Mouse (Mus musculus) frontal cortex, postnatal 36 days (tissue): ENCODE results near the gene Sdhaf4.
"Not testable (repeated sequence)": the region's sequence is repeated elsewhere in the genome, so short reads cannot be mapped to it uniquely, and the experiment has no call there.

Experiments
- DNase-seq, 2 experiments: peaks; one replicate each; pipeline ENCODE4 v3.0.0; 2022; ENCODE audit warnings: low spot score in 2 of 2

The Sdhaf4 gene

DNA sequence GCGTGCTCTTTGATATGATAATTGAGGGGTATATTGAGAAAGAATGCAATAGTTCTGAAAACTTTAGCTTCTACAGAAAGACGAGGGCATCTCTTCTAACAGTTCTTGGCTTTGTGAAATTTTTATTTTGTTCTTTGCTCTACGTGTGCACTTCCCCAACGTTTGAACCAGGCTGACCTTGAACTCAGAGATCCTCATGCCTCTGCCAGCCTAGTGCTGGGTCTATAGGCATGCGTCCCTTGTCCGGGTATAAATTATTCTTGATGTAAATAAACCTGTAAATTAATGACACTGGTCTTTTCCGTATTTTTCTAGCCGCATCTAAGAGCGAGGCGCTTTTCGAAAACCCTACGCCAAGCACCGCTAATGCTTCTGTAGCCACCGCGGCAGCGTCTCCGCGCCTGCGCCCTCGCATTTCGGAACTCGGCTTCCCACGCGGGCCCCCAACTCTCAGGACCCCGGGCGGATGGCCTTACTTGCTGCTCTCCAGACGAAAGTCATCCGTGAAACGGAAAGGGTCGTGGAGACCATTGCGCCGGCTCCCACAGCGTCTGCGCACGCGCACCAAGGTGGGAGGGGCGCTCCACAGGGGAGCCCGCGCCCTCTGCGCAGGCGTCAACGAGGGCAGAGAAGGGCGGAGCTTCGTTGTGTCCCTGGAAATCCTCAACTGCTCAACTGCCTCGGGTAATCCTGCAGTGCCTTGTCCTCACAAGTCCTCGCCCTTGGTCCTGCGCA is at the start of gene Sdhaf4:
TSS of gene Sdhaf4 (minus strand) at position 587 of the 735 bp plus-strand sequence.
- peak; percentile 94 to 95 for DNase-seq

DNA sequence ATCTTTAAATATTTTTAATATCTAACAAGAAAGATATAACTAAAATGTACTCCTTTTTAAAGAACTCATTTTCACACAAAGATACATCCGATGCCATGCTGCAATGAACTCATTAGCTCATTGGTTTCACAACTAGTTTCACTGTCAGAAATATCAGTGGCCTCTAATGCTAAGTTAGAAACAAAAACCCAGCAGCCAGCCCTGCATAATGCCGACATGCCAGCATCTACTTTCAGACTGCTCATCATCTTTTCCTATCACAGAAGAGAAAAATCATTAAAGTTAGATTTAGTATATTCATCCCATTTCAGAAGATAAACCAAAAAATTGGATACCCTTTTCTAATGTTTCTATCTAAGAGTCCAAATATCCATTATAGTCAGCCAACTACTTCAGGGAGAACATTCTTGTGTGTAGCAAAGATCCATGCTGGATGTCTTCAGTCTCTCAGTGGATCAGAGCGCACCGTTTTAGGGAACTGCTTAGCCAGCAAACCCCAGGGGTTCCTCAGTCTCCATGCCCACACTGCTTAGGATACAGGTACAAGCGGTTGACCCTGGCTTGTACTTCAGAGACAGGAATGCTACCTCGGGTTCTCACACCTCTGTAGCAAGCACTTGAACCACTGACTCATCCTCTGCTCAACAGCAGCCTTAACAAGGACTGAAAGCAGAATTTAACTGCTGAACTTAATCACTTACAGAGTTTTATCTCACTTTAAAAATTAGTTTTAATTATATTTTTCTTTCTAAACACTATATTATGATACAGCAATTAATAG is 41.5 kb upstream of the Sdhaf4 start:
- DNase-seq: no peak

DNA sequence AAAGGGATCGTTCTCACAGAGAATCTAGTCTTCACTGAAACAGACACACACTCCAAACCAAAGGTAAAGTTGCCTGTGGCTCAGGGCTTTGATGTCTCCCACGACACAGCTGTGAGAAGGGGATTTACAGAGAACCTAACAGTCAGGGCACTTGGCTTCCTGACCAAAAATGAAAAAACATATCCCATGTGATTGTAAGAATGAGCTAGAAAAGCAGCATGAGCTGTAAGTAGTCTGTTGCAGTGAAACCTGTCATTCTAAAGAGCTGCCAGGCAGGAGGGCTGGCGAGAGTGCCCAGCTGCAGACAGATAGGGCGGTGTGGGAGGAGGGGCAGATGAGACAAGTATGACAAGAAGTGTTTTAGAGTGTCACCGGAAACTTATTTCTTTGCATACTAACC is 40.2 kb upstream of the Sdhaf4 start:
- DNase-seq: no peak

DNA sequence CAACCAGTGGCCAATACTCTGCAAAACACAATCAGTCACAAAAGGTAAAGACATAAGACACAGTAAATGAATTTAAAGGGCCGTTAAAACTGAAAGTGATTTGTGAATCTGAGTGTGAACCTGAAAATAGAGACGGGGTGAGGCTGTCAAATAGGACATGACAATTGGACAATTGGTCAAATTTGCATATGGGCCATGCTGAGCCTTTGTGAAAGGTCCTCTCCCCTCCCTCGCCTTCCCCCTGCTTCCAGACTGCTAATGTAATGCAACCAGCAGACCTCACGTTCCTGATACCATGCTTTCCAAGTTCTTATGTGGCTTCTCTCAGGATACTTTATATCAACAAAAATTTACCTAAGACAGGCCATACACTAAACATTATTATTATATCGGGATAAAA is 37.6 kb upstream of the Sdhaf4 start:
- DNase-seq: no peak

DNA sequence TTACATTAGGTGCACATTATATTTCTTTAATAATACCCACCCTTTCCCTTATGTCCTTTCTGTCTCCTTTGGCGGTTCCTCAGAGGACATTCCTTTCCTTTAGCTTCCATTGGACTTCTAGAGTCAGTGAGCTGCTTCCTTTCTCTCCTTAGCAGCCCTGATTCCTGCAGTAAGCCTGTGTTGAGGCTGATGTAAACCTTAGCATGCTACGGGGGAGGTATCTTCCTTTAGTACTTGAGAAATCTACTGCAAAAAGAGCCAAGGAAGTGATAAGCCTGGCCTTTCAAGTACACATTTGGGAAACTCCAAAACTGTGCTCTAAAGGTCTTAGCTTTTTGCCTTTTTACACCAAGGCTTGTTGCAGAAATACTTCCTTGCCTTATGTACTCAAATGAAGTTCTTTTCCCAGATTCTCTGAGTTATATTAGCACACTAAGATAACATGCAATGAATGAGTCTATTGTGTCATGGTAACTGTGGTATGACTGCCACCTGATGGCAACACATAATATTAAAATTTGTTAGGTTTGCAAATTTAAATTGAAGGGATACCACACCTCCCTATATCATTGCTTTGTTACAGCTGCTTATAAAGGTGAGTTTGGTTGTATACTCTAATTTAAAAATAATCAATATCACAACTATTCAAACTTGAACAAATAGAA is 28.4 kb upstream of the Sdhaf4 start:
- DNase-seq: peak in 1 of 2 experiments; percentile 25

DNA sequence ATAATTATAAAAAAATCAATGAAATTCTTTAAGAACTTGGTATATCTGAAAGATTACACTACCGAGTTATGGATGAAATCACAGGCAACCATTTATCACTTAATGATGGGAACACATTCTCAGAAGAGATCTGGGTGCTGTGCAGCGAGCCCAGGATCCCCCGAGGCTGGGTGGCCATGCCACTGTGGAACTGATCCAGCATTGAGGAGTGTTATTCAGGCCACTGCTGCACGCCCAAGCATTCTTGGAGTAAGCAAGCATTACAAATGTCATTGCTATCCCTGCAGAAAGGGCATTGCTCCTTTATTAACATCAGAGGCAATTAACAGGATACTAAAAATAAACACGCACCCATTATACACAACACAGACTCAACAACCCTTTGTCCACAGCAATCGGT is 5.4 kb upstream of the Sdhaf4 start:
- DNase-seq: no peak

DNA sequence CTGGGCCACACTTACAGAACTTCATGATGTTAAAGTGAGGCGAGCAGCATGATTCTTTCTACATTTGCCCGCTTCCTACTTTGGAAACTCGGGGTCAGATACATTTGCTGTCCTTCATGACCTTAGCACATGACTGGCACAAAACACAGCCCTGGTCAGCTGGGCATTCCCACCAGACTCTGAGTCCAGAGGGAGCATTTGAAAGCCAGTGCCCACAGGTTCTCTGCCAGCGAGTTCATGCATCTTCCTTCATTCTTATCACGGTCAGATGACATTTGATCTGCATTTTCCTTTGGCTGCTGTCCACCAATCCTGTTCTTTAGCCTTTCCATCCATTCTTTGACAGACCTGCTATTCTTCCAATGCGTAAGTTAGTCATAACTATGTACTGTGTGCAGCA is 4.6 kb upstream of the Sdhaf4 start:
- no peak for DNase-seq

DNA sequence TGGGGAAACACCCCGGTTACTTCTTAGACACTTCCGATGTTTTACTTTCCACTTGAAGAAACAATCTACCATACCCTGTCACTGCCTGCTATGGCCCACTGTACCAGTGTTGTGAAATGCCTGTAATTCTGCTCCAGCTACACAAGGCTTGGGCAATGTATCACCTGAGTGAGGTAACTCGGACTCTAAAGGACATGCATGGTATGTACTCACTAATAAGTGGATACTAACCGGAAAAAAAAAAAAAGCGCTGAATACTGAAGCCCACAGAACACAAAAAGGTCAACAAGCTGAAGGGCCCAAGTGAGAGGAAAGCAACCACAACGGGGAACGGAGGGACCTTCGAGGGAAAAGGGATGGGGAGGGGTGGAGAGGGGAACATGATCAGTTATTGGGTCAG is 2.2 kb upstream of the Sdhaf4 start:
- no peak for DNase-seq

DNA sequence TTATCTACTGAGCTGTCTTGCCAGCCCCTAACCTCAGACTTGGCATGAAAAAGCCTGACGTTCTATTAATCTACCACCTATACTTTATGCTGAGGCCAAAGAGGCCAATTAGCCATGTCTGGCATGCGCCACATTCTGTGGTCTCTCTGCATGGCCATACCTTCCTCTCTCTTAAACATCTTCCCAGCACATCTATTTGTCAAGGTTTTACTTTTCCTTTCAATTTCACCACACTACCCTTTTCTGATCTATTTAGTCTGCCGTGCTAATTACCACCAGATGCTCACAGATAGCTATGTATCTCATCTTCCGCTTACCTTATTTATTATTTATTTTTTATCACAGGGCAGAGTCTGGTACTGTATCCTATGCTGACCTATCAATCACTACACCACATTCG is 6.1 kb downstream of the Sdhaf4 start:
- DNase-seq: no peak

DNA sequence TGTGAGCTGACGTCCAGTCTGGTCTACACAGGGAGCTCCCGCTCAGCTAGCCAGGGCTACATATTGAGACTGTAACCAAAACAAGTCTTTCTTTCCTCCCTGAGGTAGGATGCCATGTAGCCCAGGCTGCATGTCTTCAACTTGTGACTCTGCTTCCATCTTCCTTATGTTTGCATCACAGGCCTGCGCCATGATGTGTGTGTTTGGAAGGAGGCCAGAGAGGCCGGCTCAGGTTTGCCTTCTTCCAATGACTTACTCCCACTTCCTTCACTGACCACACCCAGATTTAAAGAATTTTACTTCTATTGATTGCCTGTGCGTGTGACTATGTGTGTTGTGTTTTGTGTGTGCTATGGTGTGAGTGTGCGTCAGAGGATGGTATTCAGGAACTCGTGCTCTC is 6.6 kb downstream of the Sdhaf4 start:
- no peak for DNase-seq

DNA sequence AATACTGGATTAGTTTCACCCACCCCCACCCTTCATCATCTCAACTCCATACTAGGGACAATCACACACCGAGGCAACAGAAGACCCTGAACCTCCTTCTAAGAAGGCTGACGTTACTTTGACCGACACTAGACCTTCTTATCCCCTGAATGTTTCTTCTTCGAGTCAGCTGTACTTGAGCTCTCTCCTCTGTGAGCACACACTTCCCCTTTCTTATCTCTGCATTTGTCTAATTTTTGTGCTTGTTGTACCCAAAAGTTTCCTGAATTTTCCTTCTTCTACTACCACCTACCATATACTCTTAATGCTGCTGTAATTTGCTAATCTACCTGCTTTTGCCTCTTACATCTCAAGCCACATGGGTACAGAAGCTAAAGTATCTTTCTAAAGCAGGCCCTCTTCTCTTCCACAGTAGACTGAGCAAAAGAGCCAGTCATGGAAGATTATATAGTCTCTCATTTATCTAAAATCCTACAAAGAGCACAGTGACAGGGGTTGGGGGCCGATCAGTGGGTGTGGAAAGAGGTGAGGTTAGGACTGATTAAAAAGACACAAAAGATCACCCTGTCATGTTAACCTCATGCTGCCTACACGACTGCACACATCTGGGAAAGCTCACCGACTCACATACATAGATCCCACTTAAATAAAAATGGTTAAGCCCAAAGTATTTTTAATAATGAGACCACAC is 7.2 kb downstream of the Sdhaf4 start:
- DNase-seq: no peak

DNA sequence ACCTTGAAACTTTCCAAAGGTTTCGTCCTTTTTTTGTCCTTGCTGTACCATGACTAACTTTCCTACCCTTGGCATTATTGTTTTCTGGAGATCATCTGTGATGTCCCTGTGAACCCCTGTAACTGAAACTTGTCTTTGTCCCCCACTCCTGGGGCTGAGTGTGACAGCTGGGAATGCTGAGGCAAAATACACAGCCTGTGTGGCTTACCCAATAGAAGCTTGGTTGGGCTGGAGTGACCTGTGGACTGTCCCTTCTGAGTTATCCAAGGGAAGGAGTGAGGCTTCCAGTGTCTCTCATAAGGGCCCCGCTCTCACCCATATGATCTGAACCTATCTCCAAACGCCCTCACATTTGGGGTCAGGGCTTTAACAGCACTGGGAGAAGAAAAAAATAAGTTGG is 8.0 kb downstream of the Sdhaf4 start:
- no peak for DNase-seq

DNA sequence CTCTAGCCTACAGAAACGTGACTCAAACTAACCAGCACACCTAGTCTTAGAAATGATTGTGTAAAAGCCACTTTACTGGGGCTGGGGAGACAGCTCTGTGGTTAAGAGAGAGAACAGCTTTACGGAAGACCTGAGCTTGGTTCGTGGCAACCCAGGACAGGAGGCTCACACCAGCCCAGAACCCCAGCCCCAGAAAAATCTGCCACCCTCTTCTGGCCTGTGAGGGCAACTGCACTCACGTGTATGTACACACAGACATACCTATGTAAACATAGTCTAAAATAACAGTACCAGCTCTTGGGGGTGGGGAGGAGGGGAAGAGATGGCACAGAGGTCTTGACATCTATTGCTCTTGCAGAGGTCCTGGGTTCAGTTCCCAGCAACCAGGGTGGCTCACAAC is 10.0 kb downstream of the Sdhaf4 start:
- DNase-seq: no peak

DNA sequence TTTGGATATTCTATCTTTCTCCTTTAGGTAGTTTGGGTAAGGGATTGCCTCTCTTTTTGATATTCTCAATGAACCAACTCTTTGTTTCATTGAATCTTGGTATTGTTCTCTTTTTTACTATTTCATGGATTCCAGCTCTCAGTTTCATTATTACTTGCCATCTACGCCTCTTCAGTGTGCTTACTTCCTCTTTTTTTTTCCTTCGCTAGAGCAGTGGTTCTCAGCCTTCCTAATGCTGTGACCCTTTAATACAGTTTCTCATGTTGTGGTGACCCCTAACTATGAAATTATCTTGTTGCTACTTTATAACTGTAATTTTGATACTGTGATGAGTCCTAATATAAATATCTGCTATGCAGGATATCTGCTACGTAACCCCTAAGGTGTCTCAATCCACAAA is 22.3 kb downstream of the Sdhaf4 start:
- no peak for DNase-seq

DNA sequence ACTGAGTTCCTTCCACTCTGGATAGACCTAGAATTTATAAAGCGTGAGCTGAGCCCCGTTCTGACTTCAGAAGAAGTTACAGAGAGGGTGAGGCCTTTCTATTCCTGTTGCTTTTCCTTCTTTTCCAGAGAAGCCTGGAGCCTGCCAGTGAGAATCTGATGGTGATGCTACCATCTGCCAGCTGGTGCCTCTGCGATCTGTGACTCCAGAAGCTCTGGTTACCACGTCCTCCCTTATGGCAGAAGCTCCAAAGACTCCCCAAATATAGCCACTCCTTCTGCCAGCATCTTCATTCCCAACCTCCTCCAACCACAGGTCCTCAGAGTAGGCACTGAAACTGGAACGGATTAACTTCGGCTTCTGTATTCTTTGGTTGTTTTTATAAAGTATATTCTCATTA is 27.2 kb downstream of the Sdhaf4 start:
- DNase-seq: peak; percentile 59 to 82

DNA sequence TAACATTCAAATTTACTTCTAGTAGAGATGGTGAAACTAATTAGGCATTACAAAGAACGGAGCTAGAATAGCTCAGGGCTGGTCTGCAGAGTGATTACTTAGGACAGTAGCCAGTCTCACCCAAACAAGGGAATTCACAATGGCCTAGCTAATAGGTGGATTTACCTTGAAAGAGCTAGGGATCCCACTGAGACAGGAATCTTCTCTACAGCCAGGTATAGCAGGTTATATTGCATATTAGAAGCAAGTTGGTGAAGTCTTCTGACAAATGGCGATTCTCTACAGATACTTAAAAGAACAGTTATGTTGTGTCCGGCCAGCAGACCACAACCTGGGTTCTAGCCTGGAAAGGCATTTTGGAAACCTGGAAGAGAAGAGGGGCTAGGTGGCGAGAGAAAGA is 34.3 kb downstream of the Sdhaf4 start:
- not testable (repeated sequence) for DNase-seq

DNA sequence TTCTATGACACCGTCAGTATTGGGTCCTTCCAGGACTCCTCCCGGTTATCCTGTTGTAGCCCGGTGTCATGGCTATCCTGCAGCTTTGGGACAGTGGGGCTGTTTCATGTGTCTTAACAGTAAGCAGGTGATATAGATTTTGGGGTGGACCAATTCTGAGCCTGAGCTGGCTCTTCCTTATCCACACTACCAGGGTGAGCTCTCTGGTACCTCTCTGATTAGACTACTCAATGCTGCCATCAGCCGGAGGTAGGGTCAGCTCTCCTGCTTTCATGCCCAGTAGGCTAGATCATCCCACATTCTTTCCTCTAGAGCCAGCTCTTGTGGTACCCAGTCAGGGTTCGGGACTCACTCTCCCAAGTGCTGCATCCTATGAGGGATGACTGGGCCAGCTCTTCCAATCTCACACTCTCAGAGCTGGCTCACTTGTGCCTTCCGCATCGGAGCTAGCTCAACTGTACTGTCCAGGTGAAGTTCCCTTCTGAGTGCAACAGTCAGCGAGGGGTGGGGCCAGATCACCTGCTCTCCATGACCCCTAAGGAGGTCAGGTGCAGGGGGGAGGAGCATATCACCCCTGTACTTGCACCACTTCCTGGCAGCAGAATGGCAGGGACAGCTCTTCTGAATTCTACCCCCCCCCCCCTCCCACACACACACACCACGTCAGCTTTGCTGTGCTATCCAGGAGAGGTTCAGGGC is 37.3 kb downstream of the Sdhaf4 start:
- DNase-seq: no peak

DNA sequence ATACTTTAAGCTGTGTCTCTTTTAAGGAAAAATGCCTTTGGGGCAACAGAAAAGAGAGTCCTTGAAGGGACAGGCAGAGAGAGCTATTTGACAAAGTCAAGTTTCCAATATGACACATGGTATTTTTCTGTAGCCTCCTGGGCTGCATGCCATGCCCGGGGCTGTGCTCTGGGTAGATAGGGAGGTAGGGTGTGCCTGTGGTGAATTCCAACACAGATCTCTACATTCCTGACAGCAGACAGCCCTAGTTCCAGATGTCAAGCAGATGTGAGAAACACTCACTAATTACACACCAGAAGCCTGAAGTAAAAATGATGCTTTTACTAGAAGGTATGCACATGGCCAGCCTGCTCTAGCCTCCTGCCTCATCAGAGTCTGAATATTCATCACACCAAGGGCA is 39.2 kb downstream of the Sdhaf4 start:
- no peak for DNase-seq

DNA sequence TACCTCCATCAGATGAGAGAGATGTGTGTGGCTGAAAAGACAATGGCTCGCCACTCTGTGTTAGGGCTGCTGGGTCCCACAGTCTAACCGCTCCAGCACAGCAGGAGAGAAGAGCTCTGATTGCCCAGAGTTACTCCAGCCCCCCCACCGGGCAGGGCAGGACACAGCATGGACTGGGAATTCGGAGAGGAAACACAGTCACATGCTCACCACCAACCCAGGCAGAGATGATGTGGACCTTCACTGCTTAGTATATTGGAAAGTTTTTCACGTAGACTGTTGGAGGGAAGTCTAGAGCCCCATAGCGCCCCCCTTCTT is 46.1 kb downstream of the Sdhaf4 start:
- DNase-seq: no peak

DNA sequence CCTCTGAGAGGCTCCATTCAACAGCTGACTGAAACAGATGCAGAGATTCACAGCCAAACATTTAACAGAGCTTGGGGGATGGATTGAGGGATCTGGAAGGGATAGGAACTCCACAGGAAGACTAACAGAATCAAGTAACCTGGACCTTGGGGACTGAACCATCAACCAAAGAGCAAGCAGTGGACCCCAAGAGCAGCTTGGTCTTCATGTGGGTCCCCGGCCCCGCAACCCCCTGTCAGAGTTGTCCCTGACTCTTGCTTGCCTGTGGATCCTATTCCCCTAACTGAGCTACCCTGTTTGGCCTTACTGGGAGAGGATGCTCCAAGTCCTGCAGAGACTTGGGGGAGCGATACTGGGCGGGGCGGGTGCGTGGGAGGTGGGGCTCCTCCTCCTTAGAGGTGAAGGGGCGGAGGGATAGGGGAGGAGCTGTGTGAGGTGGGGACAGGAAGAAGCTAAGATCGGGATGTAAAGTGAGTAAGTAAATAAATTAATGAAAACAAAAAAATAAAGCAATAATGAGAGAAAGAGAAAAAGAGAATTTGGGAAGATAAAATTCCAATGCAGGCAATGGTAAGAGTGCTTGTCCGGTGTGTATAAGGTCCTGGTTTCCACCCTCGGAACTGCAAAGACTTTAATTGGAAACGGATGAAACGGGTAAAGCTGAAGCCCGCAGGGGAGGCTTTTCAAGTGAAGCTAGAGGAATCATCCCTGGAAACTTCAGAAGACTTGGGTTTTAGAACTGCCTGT is 46.6 kb downstream of the Sdhaf4 start:
- no peak for DNase-seq

DNA sequence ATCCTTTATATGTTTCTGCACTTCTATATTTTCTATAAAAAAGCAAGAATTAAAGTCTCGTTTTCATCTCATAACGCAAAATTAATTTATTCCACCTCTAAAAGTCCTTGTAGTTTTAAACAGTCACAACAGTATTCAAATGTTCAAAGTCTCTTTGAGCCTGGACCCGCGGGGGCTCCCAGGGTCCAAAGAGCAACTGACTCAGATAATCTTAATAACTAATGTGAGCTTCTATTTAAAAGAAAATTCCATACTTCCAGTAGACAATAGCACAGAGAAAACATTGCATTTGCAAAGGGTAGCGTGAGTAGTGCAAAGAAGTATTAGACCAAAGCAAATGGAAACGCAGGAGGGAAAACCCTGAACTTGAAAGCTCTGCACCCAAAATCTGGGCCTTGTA is 47.4 kb downstream of the Sdhaf4 start:
- DNase-seq: no peak
